Mouse (Mus musculus) heart, adult 2 months (tissue): ENCODE data around the gene Pde4d.

Experiments
- CTCF ChIP-seq: fragments of 200-600 bp; IDR thresholded peaks from 2 replicates; pipeline ENCODE4 v1.8.1; 2022; ENCODE audit warnings: antibody characterized with exemption, mild to moderate bottlenecking, moderate library complexity
- POLR2A ChIP-seq: fragments of 200-500 bp; IDR thresholded peaks from 2 replicates; pipeline ENCODE4 v1.6.1; 2011; ENCODE audit warnings: mild to moderate bottlenecking, low read depth, low read length, control low read depth; ENCODE audit not compliant: insufficient read depth

GRCm38 (mm10) chr13:109268253-109268652 is 818.5 kb downstream of the Pde4d start:
- TF ChIP-seq CTCF: no peak
- no peak for TF ChIP-seq POLR2A
